Mouse (Mus musculus) midbrain, embryonic 10.5 days (tissue): Measurements from ENCODE around the gene Kcnj4. TPM values are rescaled to one million over a fixed set of nuclear protein-coding genes. Genes with fewer than 3 reads are reported as not detected.

Source experiments
- DNase-seq: peaks from one replicate; pipeline ENCODE4 v3.0.0-alpha.2; 2017; ENCODE audit warnings: low spot score
- H3K27ac ChIP-seq: fragments of 300-500 bp; sonication (generic); replicated peaks from 2 replicates; pipeline ENCODE4 v1.5.1; 2016; ENCODE audit warnings: mild to moderate bottlenecking
- H3K27me3 ChIP-seq: fragments of 300-500 bp; sonication (generic); 2 replicates; pipeline ENCODE4 v1.6.1; 2016; ENCODE audit warnings: low read depth, mild to moderate bottlenecking; ENCODE audit not compliant: poor library complexity, severe bottlenecking
- H3K36me3 ChIP-seq: fragments of 300-500 bp; sonication (generic); 2 replicates; pipeline ENCODE4 v1.6.1; 2016; ENCODE audit warnings: mild to moderate bottlenecking, moderate library complexity
- H3K4me1 ChIP-seq: fragments of 300-500 bp; sonication (generic); 2 replicates; pipeline ENCODE4 v1.6.1; 2016
- H3K4me3 ChIP-seq: fragments of 300-500 bp; sonication (generic); 2 replicates; pipeline ENCODE4 v1.5.1; 2016; ENCODE audit warnings: mild to moderate bottlenecking, moderate library complexity
- H3K9me3 ChIP-seq: fragments of 300-500 bp; sonication (generic); replicated peaks from 2 replicates; pipeline ENCODE4 v1.6.1; 2016; ENCODE audit warnings: mild to moderate bottlenecking
- WGBS: fragments of 180-500 bp; shearing (Covaris S2); methylation state at CpG from one replicate; pipeline ENCODE4 v1.1.7; 2016; 5-methylcytosine and 5-hydroxymethylcytosine counted together
- polyA plus RNA-seq: library from polyadenylated mRNA; unstranded; fragments of >200 nt; fragmentation: Nextera tagmentation; extraction: Ambion mirVana; gene quantifications from 2 replicates; pipeline ENCODE4 v1.2.1, GENCODE M21; 2016

Gene Kcnj4
- 0.05 TPM in 1 of 2 replicates, not detected in the other for polyA plus RNA-seq

DNA sequence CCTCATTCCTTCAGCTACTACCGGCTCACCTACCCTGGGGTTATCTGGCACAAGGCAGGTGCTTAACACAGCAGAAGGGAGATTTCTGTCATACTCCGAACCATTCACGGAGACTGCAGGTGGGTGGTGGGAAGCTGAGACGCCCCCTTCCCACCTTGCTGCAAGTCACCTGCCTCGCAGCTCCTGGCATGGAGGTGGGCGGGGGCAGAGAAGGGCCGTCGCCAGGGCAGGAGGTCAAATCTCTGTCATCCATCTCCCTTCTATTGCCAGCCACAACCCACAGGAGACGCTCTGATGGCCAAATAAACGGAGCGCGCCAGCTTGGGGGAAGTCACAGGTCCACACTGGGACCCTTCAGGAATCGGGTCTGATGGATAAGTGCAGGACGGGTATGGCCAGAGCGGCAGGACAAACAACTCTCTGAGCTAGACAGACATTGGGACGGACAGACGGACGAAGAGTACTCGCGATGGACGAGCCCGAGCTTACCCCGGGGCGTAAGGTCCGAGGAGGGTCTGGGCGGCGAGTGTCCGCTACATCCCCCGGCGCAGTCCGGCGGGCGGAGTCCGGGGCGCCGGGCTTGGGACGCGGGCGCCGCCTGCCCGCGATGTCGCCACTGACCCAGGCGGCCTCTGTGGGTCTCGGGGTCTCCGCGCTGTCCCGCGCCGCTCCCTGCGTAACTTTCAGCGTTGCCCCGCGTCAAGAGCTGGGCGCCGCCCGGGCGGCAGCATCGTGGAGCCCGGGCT lies at the start of gene Kcnj4:
Kcnj4 (minus strand) TSS at position 535 of the 746 bp plus-strand sequence.
- Histone ChIP-seq H3K9me3 (no peaks in the 10 kb centered on the region), H3K27me3 (peaks cover 99% of the 10 kb centered on the region), H3K4me1 (peaks cover 44% of the 10 kb centered on the region), H3K27ac (peak within 1 kb of the TSS; percentile 76), H3K36me3 (no peaks in the 10 kb centered on the region), H3K4me3 (peak within 1 kb of the TSS; percentile 63)
- DNase-seq, result peak; percentile 53
- under 1% methylated on average over 58 of the region's 60 CpGs for WGBS

DNA sequence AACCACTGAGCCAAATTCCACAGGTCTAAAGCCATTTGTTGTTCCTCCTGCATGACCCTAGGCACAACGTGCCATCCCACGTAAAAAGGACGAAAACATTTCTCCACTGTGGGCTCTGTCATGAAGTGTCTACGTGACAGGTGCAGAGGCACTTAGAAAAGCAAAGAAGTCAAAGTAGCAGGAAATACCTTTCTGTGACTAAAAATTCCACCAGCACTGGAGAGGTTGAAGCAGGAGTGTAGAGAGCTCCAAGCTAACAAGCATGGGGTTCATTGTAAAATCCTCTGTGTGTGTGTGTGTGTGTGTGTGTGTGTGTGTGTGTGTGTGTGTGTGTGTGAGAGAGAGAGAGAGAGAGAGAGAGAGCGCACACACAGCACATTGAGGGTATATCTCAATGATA lies 47.5 kb upstream of the Kcnj4 start:
- Histone ChIP-seq H3K4me3 (no peak overlapping the region), H3K27me3 (peaks cover 8% of the 10 kb centered on the region; the same call in 1 of the 2 replicates), H3K36me3 (no peaks in the 10 kb centered on the region), H3K9me3 (no peaks in the 10 kb centered on the region), H3K4me1 (0 out of 2 replicates have a peak, but pooled peaks cover 5% of the 10 kb centered on the region), H3K27ac (no peak overlapping the region)
- WGBS, result 81% methylated on average over 5 of the region's 5 CpGs
- no peak for DNase-seq

DNA sequence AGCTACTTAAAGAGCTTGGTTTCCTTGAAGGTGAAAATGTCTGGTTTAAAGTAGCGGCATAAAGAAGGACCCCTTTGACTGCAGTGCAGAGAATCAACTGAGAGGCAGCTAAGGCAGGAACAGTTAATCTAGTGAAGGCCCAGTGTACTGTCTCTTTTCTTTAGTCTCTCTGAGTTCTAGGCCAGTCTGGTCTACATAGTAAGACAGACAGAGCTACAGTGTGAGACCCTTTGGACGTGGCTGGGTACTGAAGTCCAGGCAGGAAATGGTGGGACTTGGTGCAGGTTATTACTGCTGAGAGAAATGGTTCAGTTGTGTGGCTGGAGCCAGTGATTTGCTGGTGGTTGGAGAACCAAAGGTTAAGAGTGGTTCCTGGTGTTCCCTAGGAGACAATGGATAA lies 43.2 kb upstream of the Kcnj4 start:
- 93% methylated on average over 2 of the region's 2 CpGs for WGBS
- Histone ChIP-seq H3K27ac (no peak overlapping the region), H3K9me3 (no peaks in the 10 kb centered on the region), H3K4me1 (peaks cover 31% of the 10 kb centered on the region), H3K36me3 (peaks cover 19% of the 10 kb centered on the region), H3K27me3 (peaks cover 8% of the 10 kb centered on the region; the same call in 1 of the 2 replicates), H3K4me3 (no peak overlapping the region)
- no peak for DNase-seq

DNA sequence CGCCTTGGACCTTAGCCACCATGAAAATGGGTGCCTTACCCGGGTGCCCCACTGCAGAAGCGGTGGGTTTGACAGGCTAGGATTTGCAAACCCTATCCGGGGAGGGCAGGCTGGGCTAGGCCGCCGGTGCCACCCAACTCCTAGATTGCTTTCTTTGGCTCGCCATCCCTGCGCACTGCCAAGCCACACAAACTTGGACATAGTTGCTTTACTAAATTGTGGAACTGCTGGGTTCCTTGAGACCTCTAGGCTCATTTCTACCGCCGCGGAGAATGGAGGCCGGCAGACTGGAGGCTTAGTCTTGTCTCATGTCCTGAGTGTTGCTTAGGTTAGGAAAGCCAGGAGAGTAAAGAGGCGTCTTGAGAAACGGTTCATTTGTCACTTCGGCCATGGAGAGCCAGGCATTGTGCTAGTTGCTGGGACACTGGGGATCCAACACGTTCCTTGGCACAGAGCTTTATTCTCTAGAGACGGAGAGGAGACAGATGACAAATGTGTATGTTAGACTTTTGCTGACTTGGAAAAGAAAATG lies 42.3 kb upstream of the Kcnj4 start:
- Histone ChIP-seq H3K4me3 (peak overlapping the region; percentile 96), H3K27me3 (peaks cover 8% of the 10 kb centered on the region; the same call in 1 of the 2 replicates), H3K4me1 (peaks cover 31% of the 10 kb centered on the region), H3K9me3 (no peaks in the 10 kb centered on the region), H3K27ac (peak overlapping the region; percentile 99), H3K36me3 (peaks cover 27% of the 10 kb centered on the region)
- 76% methylated on average over 17 of the region's 17 CpGs for whole genome bisulfite sequencing
- DNase-seq, result no peak

DNA sequence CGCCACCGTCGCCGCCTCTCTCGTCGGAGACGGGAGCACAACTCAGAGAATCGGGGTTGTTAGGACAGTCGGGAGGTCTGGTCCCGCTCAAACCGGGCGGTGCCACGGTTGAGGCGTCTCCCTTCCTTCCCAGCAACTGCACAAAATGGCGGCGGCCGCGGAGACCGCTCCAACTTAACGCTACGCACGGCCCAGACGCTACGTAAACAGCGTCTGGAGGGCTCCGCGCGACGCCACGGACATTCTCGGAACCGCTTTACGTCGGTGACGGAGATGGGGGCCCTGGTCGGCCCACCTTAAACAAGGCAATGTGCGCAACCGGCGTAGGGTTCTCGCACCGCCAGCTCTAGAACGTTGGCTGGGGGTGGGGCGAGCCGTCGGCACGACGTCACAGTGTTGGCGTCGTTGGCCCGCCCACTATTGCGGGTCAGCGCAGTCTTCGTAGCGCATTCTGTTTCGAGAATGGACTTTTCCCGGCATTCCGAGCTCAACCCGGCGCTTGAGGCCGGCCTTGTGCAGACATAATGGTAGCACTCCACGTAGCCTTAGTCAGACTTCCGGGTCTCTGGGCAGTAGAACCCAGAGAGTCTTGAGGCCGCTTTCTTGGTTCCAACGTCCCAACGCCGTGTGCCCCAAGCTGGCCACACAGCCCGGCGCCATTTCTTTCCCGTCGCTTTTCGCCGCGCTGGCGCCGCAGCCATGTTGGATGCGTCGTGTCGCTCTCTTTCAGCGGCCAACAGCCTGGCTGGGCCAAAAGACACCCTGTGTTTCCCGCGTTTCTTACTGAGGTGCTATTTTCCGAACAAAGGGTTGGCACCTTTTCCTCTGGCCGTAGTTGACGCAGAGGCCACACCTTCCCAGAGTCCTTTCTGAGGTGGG lies 41.6 kb upstream of the Kcnj4 start, which contains the start of gene Ddx17:
Ddx17 (minus strand) TSS at position 332 of the 879 bp plus-strand sequence.
- DNase-seq, result peak; percentile 99
- WGBS, result 2% methylated on average over 84 of the region's 84 CpGs

DNA sequence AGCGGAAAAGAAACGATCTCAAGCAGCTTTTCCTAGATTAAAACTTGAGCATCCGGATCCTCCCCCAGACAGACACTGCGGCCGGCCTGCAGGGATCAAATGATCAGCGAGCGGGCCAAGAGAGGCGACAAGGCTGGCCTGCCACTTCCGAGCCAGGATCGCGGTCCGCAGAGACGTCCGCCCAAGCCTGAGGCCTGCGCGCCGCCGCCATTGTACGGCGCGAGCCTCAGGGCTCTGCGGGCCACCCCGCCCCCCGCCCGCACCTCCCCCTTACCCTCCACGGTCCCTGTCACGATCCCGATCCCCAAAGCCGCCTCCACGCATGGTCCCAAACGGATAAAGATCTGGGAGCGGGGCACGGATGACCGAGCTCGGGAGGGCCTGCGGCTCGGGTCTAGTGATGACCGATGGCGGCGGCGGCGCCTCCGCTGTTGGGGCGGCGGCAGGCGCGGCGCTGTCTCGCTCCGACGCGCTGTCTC lies 40.9 kb upstream of the Kcnj4 start:
- Histone ChIP-seq H3K9me3 (no peaks in the 10 kb centered on the region), H3K27ac (peak overlapping the region; percentile 99), H3K4me1 (peaks cover 31% of the 10 kb centered on the region), H3K4me3 (peak overlapping the region; percentile 96), H3K36me3 (peaks cover 41% of the 10 kb centered on the region), H3K27me3 (peaks cover 8% of the 10 kb centered on the region; the same call in 1 of the 2 replicates)
- no peak for DNase-seq
- WGBS, result under 1% methylated on average over 49 of the region's 52 CpGs

More for the DNA sequence above, 41.6 kb upstream of the Kcnj4 start, which contains the start of gene Ddx17:
- Histone ChIP-seq H3K4me1 (peaks cover 31% of the 10 kb centered on the region), H3K27ac (peak within 1 kb of the TSS; percentile 99), H3K36me3 (peaks cover 34% of the 10 kb centered on the region), H3K9me3 (no peaks in the 10 kb centered on the region), H3K4me3 (peak within 1 kb of the TSS; percentile 96), H3K27me3 (peaks cover 8% of the 10 kb centered on the region; the same call in 1 of the 2 replicates)

DNA sequence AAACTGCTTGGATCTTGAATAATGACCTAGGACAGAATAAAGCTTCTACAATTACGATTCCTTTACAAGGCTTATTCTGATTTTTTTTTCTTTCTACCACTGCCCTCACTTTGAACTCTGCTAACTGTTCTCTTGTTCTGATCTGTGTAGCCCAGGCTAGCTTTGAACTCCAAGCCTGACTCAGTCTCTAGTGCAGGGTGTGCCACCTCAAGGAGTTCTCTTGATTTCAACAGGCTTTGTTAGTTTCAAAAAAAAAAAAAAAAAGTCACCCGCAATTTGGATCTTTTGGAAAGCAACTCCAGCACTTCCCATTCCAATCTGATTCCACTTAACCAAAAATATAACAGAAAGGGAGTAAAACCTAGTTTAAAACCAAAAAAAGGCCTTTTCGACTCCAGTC lies 40.5 kb upstream of the Kcnj4 start:
- peak overlapping the region; percentile 96 for H3K4me3 ChIP-seq
- H3K36me3 ChIP-seq, result peaks cover 46% of the 10 kb centered on the region
- 8% methylated on average over 3 of the region's 3 CpGs for WGBS
- no peaks in the 10 kb centered on the region for H3K9me3 ChIP-seq
- no peak for DNase-seq
- peak overlapping the region; percentile 99 for H3K27ac ChIP-seq
- H3K4me1 ChIP-seq, result peaks cover 31% of the 10 kb centered on the region
- peaks cover 8% of the 10 kb centered on the region; the same call in 1 of the 2 replicates for H3K27me3 ChIP-seq

DNA sequence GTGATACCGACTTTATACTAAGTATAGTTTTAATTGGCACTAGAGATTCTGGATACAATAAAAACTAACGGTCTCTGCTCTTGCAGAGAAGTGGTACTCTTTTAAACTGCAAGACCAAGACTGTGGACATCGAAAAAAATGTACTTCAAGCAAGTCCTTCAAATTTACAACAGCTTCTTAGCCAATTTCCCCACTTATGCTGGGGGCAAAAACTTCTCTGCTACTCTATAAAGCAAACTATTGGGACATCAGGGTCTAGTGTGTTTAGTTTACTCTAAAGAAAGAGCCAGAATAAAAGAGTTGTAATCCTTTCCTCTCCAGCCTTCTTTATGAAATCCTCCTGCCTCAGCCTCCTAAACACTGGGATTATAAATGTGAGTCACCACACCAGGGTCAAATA lies 38.9 kb upstream of the Kcnj4 start:
- 95% methylated on average over 3 of the region's 3 CpGs for WGBS
- Histone ChIP-seq H3K36me3 (peaks cover 61% of the 10 kb centered on the region), H3K27me3 (0 out of 2 replicates have a peak, but pooled peaks cover 8% of the 10 kb centered on the region), H3K27ac (no peak overlapping the region), H3K4me1 (peaks cover 27% of the 10 kb centered on the region), H3K4me3 (peak overlapping the region; percentile 96), H3K9me3 (no peaks in the 10 kb centered on the region)
- no peak for DNase-seq

DNA sequence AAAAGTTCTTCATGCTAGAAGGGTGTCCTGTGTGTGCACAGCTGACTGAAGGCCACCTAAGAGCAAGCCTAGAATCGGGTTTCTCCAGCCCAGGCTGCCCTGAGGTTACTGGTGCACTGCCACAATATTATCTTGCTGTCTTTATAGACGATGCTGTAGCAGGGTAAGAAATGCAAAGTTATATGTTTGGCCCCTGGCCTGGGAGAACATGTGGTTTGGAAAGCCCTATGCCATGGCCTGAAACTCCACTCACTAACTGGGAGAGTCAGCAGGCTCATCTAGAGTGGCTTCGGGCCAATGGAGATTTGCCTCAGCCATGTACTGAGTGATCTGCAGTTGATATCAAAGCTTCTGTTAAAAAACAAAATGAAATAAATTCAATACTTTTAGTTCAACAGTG lies 28.8 kb upstream of the Kcnj4 start:
- no peaks in the 10 kb centered on the region for H3K9me3 ChIP-seq
- no peak for DNase-seq
- H3K4me1 ChIP-seq, result no peaks in the 10 kb centered on the region
- no peaks in the 10 kb centered on the region for H3K27me3 ChIP-seq
- H3K4me3 ChIP-seq, result no peak overlapping the region
- H3K36me3 ChIP-seq, result peaks cover 100% of the 10 kb centered on the region
- WGBS, result 92% methylated on average over 3 of the region's 3 CpGs
- no peak overlapping the region for H3K27ac ChIP-seq

DNA sequence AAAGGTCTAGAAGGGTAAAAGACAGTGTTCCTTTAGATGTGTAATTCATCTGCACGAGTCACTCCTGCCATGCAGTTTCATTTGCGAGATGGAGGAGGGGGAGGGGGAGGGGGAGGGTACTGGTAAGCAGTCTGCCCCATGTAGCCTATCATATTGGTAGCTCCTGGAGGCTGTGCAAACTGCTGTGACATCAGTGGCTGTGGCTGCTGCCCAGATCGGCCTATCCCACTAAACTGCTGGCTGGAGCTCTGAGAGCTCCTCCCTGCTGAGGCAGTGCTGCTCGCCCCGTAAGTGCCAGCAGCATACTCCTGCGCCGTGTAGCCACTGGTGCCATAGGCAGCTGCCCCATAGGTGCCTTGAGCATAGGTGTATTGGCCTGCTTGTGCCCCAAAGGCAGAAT lies 24.9 kb upstream of the Kcnj4 start:
- Histone ChIP-seq H3K4me3 (no peak overlapping the region), H3K9me3 (no peaks in the 10 kb centered on the region), H3K4me1 (no peaks in the 10 kb centered on the region), H3K27ac (no peak overlapping the region), H3K27me3 (no peaks in the 10 kb centered on the region), H3K36me3 (peaks cover 94% of the 10 kb centered on the region)
- WGBS, result 87% methylated on average over 7 of the region's 7 CpGs
- DNase-seq, result no peak

DNA sequence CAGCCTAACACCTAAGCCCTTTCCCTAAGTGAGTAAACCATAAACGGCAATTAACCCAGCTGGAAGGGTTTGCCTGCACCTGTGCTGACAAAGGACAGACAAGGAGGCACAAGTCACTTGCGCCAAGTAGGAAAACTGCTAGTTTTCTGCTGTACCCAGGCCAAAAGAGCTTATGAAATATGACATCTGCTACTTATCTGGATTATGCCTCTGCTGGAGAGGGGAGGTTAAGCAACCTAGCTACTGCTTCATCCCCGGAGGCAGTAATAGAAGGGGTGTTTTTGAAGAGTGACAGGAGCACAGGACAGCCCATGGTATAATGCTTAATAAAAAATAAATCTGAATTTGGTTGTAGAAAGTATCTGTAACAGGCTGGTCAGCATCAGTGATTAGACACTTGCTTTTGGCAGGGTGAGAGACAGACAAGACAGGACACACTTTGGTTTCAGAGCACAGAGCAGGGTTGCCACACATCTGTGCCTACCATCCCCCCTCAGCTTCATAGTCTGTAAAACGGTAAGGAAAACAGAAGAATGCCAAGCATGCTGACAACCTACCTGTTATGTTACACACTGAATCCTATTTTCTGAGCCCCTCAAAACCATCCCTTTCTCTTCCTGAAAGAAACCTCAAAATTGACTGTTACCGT lies 23.1 kb upstream of the Kcnj4 start:
- Histone ChIP-seq H3K9me3 (no peaks in the 10 kb centered on the region), H3K4me3 (no peak overlapping the region), H3K27ac (no peak overlapping the region), H3K36me3 (peaks cover 76% of the 10 kb centered on the region), H3K27me3 (no peaks in the 10 kb centered on the region), H3K4me1 (no peaks in the 10 kb centered on the region)
- DNase-seq, result peak; percentile 13
- WGBS, result 88% methylated on average over 5 of the region's 5 CpGs

DNA sequence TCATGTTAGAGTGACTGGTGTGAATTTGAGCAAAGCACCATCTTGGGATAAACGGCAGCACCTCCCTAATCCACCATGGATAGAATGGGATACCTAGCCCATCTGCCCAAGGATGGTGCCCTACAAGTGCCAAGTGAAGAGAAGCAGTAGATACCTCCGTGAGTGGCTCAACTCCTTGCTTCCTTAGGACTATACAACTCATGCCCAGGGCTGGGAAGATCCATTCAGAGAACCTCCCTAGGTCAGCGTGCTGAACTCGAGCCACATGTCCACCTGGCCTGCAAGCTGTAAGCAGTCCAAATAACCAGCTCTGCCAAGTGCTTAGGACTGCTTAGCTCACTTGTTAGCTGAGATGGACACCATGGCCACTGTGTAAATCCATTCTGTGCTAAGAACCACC lies 22.2 kb upstream of the Kcnj4 start:
- peak; percentile 16 for DNase-seq
- Histone ChIP-seq H3K36me3 (peaks cover 67% of the 10 kb centered on the region), H3K4me3 (no peak overlapping the region), H3K9me3 (no peaks in the 10 kb centered on the region), H3K27ac (no peak overlapping the region), H3K27me3 (no peaks in the 10 kb centered on the region), H3K4me1 (no peaks in the 10 kb centered on the region)
- 84% methylated on average over 4 of the region's 4 CpGs for WGBS
